Mouse (Mus musculus): ENCODE results near the gene Ezh1. TPM values are rescaled to one million over a fixed set of nuclear protein-coding genes. Genes with fewer than 3 reads are reported as not detected.
A peak's percentile ranks its signal among the peaks of the same experiment; 100 is the strongest.

Ezh1 gene
- polyA plus RNA-seq, 1 experiment from 2014 or later = 16.9 TPM

DNA sequence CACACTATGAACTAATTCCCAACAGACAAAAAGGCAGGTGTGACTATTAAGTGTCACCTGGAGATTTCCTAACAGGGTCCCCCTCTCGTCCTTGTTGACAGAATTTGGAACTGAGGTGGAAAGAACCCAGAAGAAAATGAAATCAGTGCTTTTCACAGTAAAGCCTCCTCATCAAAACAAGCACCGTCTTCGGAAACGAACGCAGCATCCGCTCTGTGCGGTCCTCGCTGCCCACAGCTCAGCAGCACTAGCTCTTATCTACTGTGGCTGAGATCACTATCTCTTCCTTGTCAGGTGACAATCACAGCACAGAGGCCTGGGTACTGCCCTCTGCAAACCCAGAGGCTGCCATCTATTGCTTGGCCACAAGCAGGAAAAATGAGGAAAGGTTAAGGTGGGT, 30.1 kb downstream of the Ezh1 start:
- no peak for ATAC-seq (ENCODE audit: insufficient number of reproducible peaks, insufficient read depth, low FRiP score, low TSS enrichment, low read depth)
- Histone ChIP-seq H3K36me3 (peaks cover 86% of the 10 kb centered on the region), H3K4me1 (0 out of 2 replicates have a peak, but pooled peaks cover 3% of the 10 kb centered on the region), H3K9me3 (no peaks in the 10 kb centered on the region), H3K4me3 (no peak overlapping the region), H3K4me2 (no peak overlapping the region), H3K27ac (no peak overlapping the region), H3K9ac (no peak overlapping the region), H3K27me3 (no peaks in the 10 kb centered on the region)
- 90% methylated on average over 8 of the region's 8 CpGs for WGBS

DNA sequence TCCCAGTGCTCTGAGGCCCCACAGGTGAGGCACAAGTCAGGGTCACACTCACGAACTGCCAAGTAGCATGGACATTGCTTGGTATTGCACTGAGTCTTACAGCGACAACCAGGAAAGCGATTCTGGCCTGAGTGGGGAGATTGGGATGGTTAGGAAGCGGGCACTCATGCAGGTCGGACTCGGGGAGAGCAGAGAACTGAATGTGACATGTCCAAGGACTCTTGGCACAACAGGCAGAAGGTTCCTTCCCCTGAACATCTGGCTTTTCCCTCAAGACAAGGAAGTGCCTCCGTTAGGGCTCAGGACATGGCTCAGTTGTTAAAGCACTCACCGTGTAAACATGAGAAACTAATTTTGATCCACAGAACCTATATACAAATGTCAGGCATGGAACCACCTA, 30.7 kb downstream of the Ezh1 start:
- Histone ChIP-seq H3K4me3 (no peak overlapping the region), H3K27me3 (no peaks in the 10 kb centered on the region), H3K36me3 (peaks cover 83% of the 10 kb centered on the region), H3K4me1 (peaks cover 8% of the 10 kb centered on the region), H3K9me3 (no peaks in the 10 kb centered on the region), H3K27ac (no peak overlapping the region), H3K4me2 (no peak overlapping the region), H3K9ac (no peak overlapping the region)
- ATAC-seq (ENCODE audit: insufficient number of reproducible peaks, insufficient read depth, low FRiP score, low TSS enrichment, low read depth) = no peak
- 85% methylated on average over 8 of the region's 8 CpGs for WGBS

DNA sequence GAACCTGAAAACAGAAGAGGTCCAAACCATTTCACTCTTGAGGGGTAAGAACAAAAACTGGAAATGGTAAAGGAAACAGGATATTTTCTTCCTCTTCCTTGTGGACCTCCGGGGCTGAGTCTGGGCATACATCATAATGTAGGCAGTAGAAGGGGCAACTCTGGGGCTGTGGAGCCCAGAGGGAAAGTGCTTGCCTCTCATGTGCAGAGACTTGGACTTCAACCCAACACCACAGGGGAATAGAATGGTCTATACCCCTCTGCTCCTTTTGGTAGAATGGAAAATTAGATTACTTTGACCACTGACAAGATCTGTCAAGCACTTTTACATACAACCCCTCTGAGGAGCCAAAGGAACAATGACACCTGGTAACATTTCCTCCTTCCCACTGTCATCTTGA, 31.2 kb downstream of the Ezh1 start:
- no peak overlapping the region for H3K9ac ChIP-seq
- ATAC-seq (ENCODE audit: insufficient number of reproducible peaks, insufficient read depth, low FRiP score, low TSS enrichment, low read depth) = no peak
- H3K27me3 ChIP-seq = no peaks in the 10 kb centered on the region
- peaks cover 12% of the 10 kb centered on the region for H3K4me1 ChIP-seq
- no peak overlapping the region for H3K4me3 ChIP-seq
- no peak overlapping the region for H3K27ac ChIP-seq
- no peaks in the 10 kb centered on the region for H3K9me3 ChIP-seq
- 73% methylated on average over 1 of the region's 1 CpGs for WGBS
- no peak overlapping the region for H3K4me2 ChIP-seq
- peaks cover 78% of the 10 kb centered on the region for H3K36me3 ChIP-seq

DNA sequence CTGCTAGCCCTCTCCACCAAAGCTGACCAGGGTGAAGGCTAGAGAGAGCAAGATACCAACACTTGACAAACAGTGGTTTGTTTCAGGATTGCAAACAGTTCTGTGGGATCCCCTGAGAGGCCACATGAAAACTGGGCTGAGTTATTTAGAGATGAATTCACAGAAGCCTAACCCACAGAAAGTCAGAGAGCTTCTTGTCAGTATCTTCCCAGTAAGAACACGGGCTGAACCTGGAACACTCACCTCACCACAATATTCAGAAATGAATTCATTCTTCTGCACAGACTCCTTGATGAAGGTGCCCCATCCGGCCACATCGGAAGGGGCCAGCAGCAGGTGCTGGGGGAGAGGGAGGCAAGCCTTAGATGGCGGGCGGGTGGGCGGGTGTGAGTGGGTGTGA, 31.6 kb downstream of the Ezh1 start:
- Histone ChIP-seq H3K4me3 (no peak overlapping the region), H3K27ac (no peak overlapping the region), H3K4me2 (no peak overlapping the region), H3K9me3 (no peaks in the 10 kb centered on the region), H3K9ac (no peak overlapping the region), H3K4me1 (peaks cover 17% of the 10 kb centered on the region), H3K36me3 (peaks cover 74% of the 10 kb centered on the region), H3K27me3 (no peaks in the 10 kb centered on the region)
- no peak for ATAC-seq (ENCODE audit: insufficient number of reproducible peaks, insufficient read depth, low FRiP score, low TSS enrichment, low read depth)
- WGBS = 85% methylated on average over 6 of the region's 6 CpGs

DNA sequence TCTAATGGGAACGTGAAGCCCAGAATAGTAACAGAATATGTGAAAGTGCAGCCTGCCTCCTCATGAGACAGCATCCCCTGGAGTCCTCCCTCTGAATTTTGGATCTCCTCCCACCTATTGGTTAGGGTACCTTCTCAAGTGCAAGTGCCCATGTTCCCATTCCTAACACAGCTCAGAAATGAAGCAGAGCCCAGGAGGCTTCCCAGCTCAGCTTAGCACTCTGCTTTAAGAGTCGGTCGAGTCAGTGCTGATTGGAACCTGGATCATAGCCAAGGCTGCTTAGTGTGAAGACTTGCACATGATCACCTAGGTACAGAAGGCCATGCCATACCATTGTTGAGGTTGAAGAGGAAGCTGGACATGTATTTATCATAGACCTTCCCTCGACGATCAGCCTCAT, 32.1 kb downstream of the Ezh1 start:
- Histone ChIP-seq H3K27ac (no peak overlapping the region), H3K4me2 (no peak overlapping the region), H3K27me3 (no peaks in the 10 kb centered on the region), H3K4me3 (no peak overlapping the region), H3K9me3 (no peaks in the 10 kb centered on the region), H3K9ac (no peak overlapping the region), H3K4me1 (peaks cover 22% of the 10 kb centered on the region), H3K36me3 (peaks cover 69% of the 10 kb centered on the region)
- no peak for ATAC-seq (ENCODE audit: insufficient number of reproducible peaks, insufficient read depth, low FRiP score, low TSS enrichment, low read depth)
- 88% methylated on average over 5 of the region's 5 CpGs for WGBS

DNA sequence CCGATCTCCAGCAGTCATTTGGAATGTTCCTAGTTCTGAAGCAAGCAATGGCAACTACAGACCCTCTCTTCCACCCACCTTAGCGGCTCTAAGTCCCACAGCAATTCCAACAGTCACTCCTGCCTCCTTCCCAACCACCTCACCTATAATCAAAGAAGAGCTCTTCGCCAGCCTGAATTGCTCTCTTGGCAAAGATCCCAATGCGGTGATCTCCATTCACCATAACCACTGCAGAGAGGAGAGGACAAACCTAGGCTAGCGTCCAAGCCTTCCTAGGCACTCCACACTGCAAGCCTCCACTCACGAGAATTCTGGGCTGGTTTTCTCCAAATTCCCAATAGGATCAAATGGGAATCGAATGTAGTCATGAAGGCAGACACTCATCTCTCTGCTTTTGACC, 33.2 kb downstream of the Ezh1 start:
- Histone ChIP-seq H3K9me3 (no peaks in the 10 kb centered on the region), H3K9ac (no peak overlapping the region), H3K4me3 (no peak overlapping the region), H3K4me2 (no peak overlapping the region), H3K4me1 (peaks cover 23% of the 10 kb centered on the region), H3K36me3 (peaks cover 58% of the 10 kb centered on the region), H3K27me3 (no peaks in the 10 kb centered on the region), H3K27ac (no peak overlapping the region)
- ATAC-seq (ENCODE audit: insufficient number of reproducible peaks, insufficient read depth, low FRiP score, low TSS enrichment, low read depth) = no peak
- WGBS = 87% methylated on average over 7 of the region's 7 CpGs

DNA sequence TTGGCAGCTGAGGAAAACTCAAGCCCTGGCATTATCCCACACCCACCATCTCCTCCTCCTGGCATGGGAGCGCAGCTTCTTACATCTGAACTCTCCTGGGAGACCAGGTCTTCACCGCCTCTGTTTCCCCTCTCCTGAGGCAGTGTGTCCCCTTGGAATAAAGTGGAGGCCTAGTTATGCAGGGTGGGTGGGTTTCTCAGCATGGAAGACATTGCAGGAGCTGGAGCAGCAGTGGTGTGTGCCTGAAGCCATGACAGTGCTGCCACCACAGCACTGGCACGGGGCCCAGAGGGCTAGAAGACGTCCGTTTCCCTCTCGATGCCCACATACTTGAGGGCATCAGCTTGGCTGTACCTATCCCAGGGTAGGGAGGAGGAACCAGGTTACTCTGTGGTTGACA, 33.6 kb downstream of the Ezh1 start:
- H3K9ac ChIP-seq = no peak overlapping the region
- H3K27ac ChIP-seq = no peak overlapping the region
- no peak overlapping the region for H3K4me3 ChIP-seq
- peaks cover 23% of the 10 kb centered on the region for H3K4me1 ChIP-seq
- no peak overlapping the region for H3K4me2 ChIP-seq
- no peak for ATAC-seq (ENCODE audit: insufficient number of reproducible peaks, insufficient read depth, low FRiP score, low TSS enrichment, low read depth)
- 89% methylated on average over 6 of the region's 6 CpGs for WGBS
- no peaks in the 10 kb centered on the region for H3K27me3 ChIP-seq
- peaks cover 54% of the 10 kb centered on the region for H3K36me3 ChIP-seq
- no peaks in the 10 kb centered on the region for H3K9me3 ChIP-seq

DNA sequence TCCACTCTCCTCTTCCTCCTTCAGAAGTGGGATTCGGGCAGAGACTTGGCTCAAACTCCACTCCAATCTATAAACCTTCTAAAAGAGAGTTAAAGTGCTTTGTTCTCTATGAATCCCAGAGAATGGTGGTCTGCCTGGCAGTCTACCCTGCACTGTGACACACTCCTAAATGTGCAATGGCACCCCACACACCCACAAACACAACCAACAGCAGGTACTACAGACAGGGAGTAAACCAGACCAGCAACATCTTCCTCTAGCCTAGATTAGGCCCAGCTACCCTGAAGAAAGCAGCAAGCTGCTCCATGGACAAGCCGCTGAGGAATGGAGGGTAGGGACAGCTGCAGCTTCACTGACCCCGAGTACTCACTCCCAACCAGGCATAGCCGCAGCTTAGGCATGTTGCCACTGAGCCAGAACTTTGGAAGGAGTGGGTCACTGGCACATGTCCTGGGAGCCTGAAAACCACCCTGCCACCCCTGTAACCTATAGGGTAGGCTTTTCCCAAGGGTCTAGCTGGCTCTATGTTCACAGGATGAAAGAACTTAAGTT, 34.3 kb downstream of the Ezh1 start:
- no peak overlapping the region for H3K27ac ChIP-seq
- H3K4me1 ChIP-seq = peaks cover 23% of the 10 kb centered on the region
- H3K4me2 ChIP-seq = no peak overlapping the region
- ATAC-seq (ENCODE audit: insufficient number of reproducible peaks, insufficient read depth, low FRiP score, low TSS enrichment, low read depth) = no peak
- H3K27me3 ChIP-seq = no peaks in the 10 kb centered on the region
- H3K9me3 ChIP-seq = no peaks in the 10 kb centered on the region
- 89% methylated on average over 4 of the region's 4 CpGs for WGBS
- H3K9ac ChIP-seq = peak overlapping the region; percentile 16; the same call in 1 of the 2 replicates
- H3K36me3 ChIP-seq = peaks cover 47% of the 10 kb centered on the region
- no peak overlapping the region for H3K4me3 ChIP-seq

DNA sequence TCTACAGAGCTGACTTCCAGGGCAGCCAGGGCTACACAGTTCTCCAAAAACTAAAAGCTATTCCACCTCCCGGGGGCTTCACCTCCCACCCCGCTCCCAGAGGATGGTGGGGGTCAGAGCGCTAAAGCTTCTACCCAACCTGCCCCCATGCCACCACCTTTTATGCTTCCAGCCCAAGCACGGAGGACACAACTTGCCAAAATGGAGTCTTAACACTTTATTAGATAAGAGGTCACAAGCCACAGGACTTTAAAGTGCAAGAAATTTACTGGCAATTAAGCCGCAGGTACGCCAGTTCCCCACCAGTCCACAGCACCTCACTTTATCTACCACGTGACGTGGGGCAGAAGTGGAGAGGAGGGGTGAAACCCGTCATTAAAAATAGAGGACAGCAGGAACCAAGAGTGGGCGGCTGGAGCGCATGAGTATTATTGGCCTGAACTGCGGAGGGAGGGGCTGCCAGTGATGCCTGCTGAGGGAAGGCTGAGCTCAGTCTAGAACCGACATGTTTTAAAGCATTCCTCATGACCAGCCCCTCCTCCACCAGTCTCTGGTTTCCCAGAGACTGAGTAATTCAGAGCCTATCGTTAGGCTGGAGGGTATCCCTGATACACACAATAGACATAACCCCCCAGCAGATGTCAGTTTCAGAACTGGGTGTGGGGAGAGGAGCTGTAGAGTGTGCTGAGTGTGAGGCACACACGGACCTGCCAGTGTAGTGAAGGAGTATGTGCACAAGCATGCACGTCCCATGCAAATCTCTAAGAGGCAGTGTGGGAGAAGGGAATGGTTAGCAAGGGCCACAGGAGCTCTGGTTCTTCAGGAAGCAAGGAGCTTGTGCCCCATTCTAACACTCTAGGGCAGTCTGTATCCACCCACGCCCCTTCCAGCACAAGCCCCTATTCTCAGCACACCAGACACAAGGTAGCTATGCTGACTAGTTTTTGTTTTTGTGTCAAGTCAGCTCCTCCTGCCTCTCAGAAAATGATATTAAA, 35.1 kb downstream of the Ezh1 start:
- Histone ChIP-seq H3K4me1 (peaks cover 23% of the 10 kb centered on the region), H3K27ac (no peak overlapping the region), H3K9me3 (no peaks in the 10 kb centered on the region), H3K36me3 (peaks cover 39% of the 10 kb centered on the region), H3K4me2 (no peak overlapping the region), H3K9ac (peak overlapping the region; percentile 52; the same call in 1 of the 2 replicates), H3K4me3 (no peak overlapping the region), H3K27me3 (no peaks in the 10 kb centered on the region)
- no peak for ATAC-seq (ENCODE audit: insufficient number of reproducible peaks, insufficient read depth, low FRiP score, low TSS enrichment, low read depth)
- WGBS = 58% methylated on average over 17 of the region's 17 CpGs

DNA sequence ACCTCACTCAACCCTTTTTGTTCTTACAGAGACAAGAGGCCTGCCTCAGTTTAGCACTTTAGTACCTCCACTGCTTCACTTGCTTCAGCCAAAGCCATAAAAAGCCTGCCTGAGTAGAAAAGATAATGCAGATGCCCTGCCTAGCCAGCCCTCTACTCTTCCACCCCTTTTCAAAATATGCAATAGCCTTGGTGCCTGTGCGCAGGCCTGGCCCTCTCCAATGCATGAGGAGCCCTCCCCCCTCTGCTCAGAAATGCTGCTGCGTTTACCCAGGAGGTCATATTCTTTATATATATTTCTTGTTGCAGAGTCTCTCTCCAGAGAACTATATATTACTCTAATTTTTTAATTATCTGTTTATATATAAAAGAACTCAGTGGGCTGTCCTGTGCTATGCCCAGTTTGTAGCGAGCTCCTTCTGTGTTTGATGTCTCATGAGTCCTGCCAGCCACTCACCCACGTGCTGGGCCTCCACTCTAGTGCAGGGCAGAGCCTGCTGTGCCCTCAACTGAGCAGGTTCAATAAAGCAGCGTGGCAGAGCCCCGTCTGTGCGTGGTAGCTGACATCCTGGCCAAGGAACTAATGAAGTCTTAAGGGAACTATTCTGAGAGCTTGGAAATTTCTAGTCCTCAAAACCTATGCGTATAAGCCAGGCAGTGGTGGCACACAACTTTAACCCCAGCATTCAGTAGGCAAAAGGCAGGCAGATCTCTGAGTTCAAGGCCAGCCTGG, 35.9 kb downstream of the Ezh1 start:
- peaks cover 31% of the 10 kb centered on the region for H3K36me3 ChIP-seq
- 0 out of 2 replicates have a peak overlapping the region, but pooled peaks have one; percentile 18 for H3K4me2 ChIP-seq
- peak overlapping the region; percentile 52 for H3K9ac ChIP-seq
- peaks cover 23% of the 10 kb centered on the region for H3K4me1 ChIP-seq
- H3K27ac ChIP-seq = peak overlapping the region; percentile 55; the same call in 1 of the 2 replicates
- no peak overlapping the region for H3K4me3 ChIP-seq
- no peak for ATAC-seq (ENCODE audit: insufficient number of reproducible peaks, insufficient read depth, low FRiP score, low TSS enrichment, low read depth)
- no peaks in the 10 kb centered on the region for H3K27me3 ChIP-seq
- WGBS = 53% methylated on average over 8 of the region's 8 CpGs
- no peaks in the 10 kb centered on the region for H3K9me3 ChIP-seq

DNA sequence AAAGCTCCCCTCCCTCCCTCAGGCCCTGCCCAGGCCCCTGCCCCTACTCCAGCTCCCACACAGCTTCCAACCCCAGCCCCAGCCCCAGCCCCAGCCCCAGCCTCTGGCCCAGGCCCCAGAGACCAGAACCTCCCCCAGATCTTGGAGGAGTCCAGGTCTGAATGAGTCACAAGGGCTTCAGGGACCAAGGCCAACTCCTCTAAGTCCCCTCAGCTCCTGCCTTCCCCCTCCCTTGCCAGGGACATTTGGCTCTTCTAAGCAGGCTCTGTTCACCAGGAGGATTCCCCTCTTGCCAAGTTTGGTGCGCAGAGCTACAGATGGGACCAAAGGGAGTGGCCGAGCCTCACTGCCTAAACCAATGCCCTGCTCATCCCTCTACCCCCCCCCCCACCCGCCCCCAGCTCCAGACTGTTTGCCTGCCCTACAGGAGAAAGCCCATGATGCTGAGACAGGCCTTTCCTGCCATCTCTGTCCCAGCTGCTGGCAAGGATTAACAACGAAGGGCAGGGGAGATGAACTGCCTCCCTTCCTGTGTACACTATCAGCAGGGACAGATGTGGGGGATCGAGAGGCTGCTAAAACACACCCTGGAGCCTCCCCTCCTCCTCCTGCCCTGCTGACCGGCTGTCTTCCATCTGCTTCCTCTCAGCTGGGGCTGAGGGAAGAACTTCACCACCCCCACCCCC, 36.6 kb downstream of the Ezh1 start:
- no peak for ATAC-seq (ENCODE audit: insufficient number of reproducible peaks, insufficient read depth, low FRiP score, low TSS enrichment, low read depth)
- 14% methylated on average over 6 of the region's 6 CpGs for WGBS
- H3K36me3 ChIP-seq = peaks cover 25% of the 10 kb centered on the region
- H3K9ac ChIP-seq = peak overlapping the region; percentile 52; the same call in 1 of the 2 replicates
- no peaks in the 10 kb centered on the region for H3K9me3 ChIP-seq
- H3K27ac ChIP-seq = peak overlapping the region; percentile 55
- no peak overlapping the region for H3K4me3 ChIP-seq
- H3K4me1 ChIP-seq = peaks cover 23% of the 10 kb centered on the region
- 0 out of 2 replicates have a peak overlapping the region, but pooled peaks have one; percentile 18 for H3K4me2 ChIP-seq
- H3K27me3 ChIP-seq = no peaks in the 10 kb centered on the region
